Mouse (Mus musculus): ENCODE results near the gene Mef2a. TPM values are rescaled to one million over a fixed set of nuclear protein-coding genes. Genes with fewer than 3 reads are reported as not detected.

The Mef2a gene
- polyA plus RNA-seq, 1 experiment from 2014 or later: 37.6 TPM

- Histone ChIP-seq H3K9ac (replicated peaks; ENCODE audit: low read length) (no peak overlapping the region), H3K4me3 (ENCODE audit: low read length) (no peak overlapping the region), H3K27ac (ENCODE audit: low read length) (no peak overlapping the region), H3K4me2 (replicated peaks; ENCODE audit: low read depth, low read length) (no peak overlapping the region), H3K36me3 (ENCODE audit: insufficient read depth, low read length) (no peaks in the 10 kb centered on the region), H3K9me3 (ENCODE audit: low read length) (no peaks in the 10 kb centered on the region), H3K4me1 (ENCODE audit: insufficient read depth, low read length) (no peaks in the 10 kb centered on the region), H3K27me3 (ENCODE audit: insufficient read depth, low read length) (no peaks in the 10 kb centered on the region)
- peak; percentile 53; the same call in 1 of the 2 replicates for ATAC-seq (ENCODE audit: low FRiP score, low TSS enrichment)
- WGBS: 32% methylated on average over 6 of the region's 6 CpGs
Measured at GRCm38 (mm10) chr7:67207701-67208100, 165.0 kb downstream of the Mef2a start.

GRCm38 (mm10) chr7:67206496-67206895 is 166.2 kb downstream of the Mef2a start:
- no peaks in the 10 kb centered on the region for H3K4me1 ChIP-seq (ENCODE audit: insufficient read depth, low read length)
- WGBS: 74% methylated on average over 10 of the region's 10 CpGs
- ATAC-seq (ENCODE audit: low FRiP score, low TSS enrichment): no peak
- no peak overlapping the region for H3K4me2 ChIP-seq (replicated peaks; ENCODE audit: low read depth, low read length)
- H3K27ac ChIP-seq (ENCODE audit: low read length): no peak overlapping the region
- no peak overlapping the region for H3K9ac ChIP-seq (replicated peaks; ENCODE audit: low read length)
- no peak overlapping the region for H3K4me3 ChIP-seq (ENCODE audit: low read length)
- H3K9me3 ChIP-seq (ENCODE audit: low read length): no peaks in the 10 kb centered on the region
- no peaks in the 10 kb centered on the region for H3K36me3 ChIP-seq (ENCODE audit: insufficient read depth, low read length)
- no peaks in the 10 kb centered on the region for H3K27me3 ChIP-seq (ENCODE audit: insufficient read depth, low read length)

GRCm38 (mm10) chr7:67205734-67206425 is 166.8 kb downstream of the Mef2a start:
- H3K9ac ChIP-seq (replicated peaks; ENCODE audit: low read length): no peak overlapping the region
- no peaks in the 10 kb centered on the region for H3K4me1 ChIP-seq (ENCODE audit: insufficient read depth, low read length)
- H3K27me3 ChIP-seq (ENCODE audit: insufficient read depth, low read length): no peaks in the 10 kb centered on the region
- no peaks in the 10 kb centered on the region for H3K9me3 ChIP-seq (ENCODE audit: low read length)
- WGBS: 86% methylated on average over 9 of the region's 9 CpGs
- no peak overlapping the region for H3K4me3 ChIP-seq (ENCODE audit: low read length)
- ATAC-seq (ENCODE audit: low FRiP score, low TSS enrichment): no peak
- no peaks in the 10 kb centered on the region for H3K36me3 ChIP-seq (ENCODE audit: insufficient read depth, low read length)
- no peak overlapping the region for H3K4me2 ChIP-seq (replicated peaks; ENCODE audit: low read depth, low read length)
- H3K27ac ChIP-seq (ENCODE audit: low read length): 0 out of 2 replicates have a peak overlapping the region, but pooled peaks have one; percentile 10

GRCm38 (mm10) chr7:67203625-67204024 is 169.0 kb downstream of the Mef2a start:
- H3K9ac ChIP-seq (replicated peaks; ENCODE audit: low read length): no peak overlapping the region
- 62% methylated on average over 3 of the region's 3 CpGs for WGBS
- no peak overlapping the region for H3K27ac ChIP-seq (ENCODE audit: low read length)
- no peaks in the 10 kb centered on the region for H3K4me1 ChIP-seq (ENCODE audit: insufficient read depth, low read length)
- H3K27me3 ChIP-seq (ENCODE audit: insufficient read depth, low read length): no peaks in the 10 kb centered on the region
- H3K9me3 ChIP-seq (ENCODE audit: low read length): no peaks in the 10 kb centered on the region
- ATAC-seq (ENCODE audit: low FRiP score, low TSS enrichment): no peak
- H3K4me3 ChIP-seq (ENCODE audit: low read length): no peak overlapping the region
- H3K36me3 ChIP-seq (ENCODE audit: insufficient read depth, low read length): no peaks in the 10 kb centered on the region
- H3K4me2 ChIP-seq (replicated peaks; ENCODE audit: low read depth, low read length): no peak overlapping the region

- no peak overlapping the region for H3K9ac ChIP-seq (replicated peaks; ENCODE audit: low read length)
- WGBS: 17% methylated on average over 10 of the region's 10 CpGs
- H3K4me1 ChIP-seq (ENCODE audit: insufficient read depth, low read length): no peaks in the 10 kb centered on the region
- no peaks in the 10 kb centered on the region for H3K9me3 ChIP-seq (ENCODE audit: low read length)
- no peaks in the 10 kb centered on the region for H3K27me3 ChIP-seq (ENCODE audit: insufficient read depth, low read length)
- no peak overlapping the region for H3K4me2 ChIP-seq (replicated peaks; ENCODE audit: low read depth, low read length)
- ATAC-seq (ENCODE audit: low FRiP score, low TSS enrichment): no peak
- no peak overlapping the region for H3K27ac ChIP-seq (ENCODE audit: low read length)
- H3K36me3 ChIP-seq (ENCODE audit: insufficient read depth, low read length): no peaks in the 10 kb centered on the region
- no peak overlapping the region for H3K4me3 ChIP-seq (ENCODE audit: low read length)
Measured at GRCm38 (mm10) chr7:67199412-67199811, 173.2 kb downstream of the Mef2a start.

GRCm38 (mm10) chr7:67183786-67184185 is 188.9 kb downstream of the Mef2a start:
- no peak overlapping the region for H3K27ac ChIP-seq (ENCODE audit: low read length)
- H3K9ac ChIP-seq (replicated peaks; ENCODE audit: low read length): no peak overlapping the region
- no peaks in the 10 kb centered on the region for H3K36me3 ChIP-seq (ENCODE audit: insufficient read depth, low read length)
- H3K4me1 ChIP-seq (ENCODE audit: insufficient read depth, low read length): no peaks in the 10 kb centered on the region
- WGBS: 24% methylated on average over 4 of the region's 4 CpGs
- no peak overlapping the region for H3K4me2 ChIP-seq (replicated peaks; ENCODE audit: low read depth, low read length)
- H3K27me3 ChIP-seq (ENCODE audit: insufficient read depth, low read length): no peaks in the 10 kb centered on the region
- no peak for ATAC-seq (ENCODE audit: low FRiP score, low TSS enrichment)
- no peaks in the 10 kb centered on the region; the same call in 1 of the 2 replicates for H3K9me3 ChIP-seq (ENCODE audit: low read length)
- no peak overlapping the region for H3K4me3 ChIP-seq (ENCODE audit: low read length)

Other genes with a start within 250 kb of the Mef2a start
- 18.4 and 19.1 TPM in 2 replicates for gene Lysmd4, start 150.3 kb downstream of the Mef2a start, polyA plus RNA-seq (2015; fragmentation: Nextera tagmentation; extraction: Ambion mirVana)